Mouse (Mus musculus) liver, adult 2 months (tissue): ENCODE measurements around the gene Prkar2b. TPM values are rescaled to one million over a fixed set of nuclear protein-coding genes. Genes with fewer than 3 reads are reported as not detected.

Experiments used
- DNase-seq: peaks from one replicate; pipeline ENCODE4 v3.0.0-alpha.2; 2011; ENCODE audit warnings: low read depth, low spot score; ENCODE audit errors: extremely low read depth
- H3K27ac ChIP-seq: fragments of 200-500 bp; replicated peaks from 2 replicates; pipeline ENCODE4 v1.5.1; 2012; ENCODE audit warnings: low read depth, mild to moderate bottlenecking, control low read depth, inconsistent platforms, low read length; ENCODE audit not compliant: insufficient read depth
- H3K27me3 ChIP-seq: fragments of 200-500 bp; 2 replicates; pipeline ENCODE4 v1.6.1; 2012; ENCODE audit warnings: mild to moderate bottlenecking, moderate library complexity, low read length, inconsistent platforms; ENCODE audit not compliant: control insufficient read depth, insufficient read depth
- H3K36me3 ChIP-seq: fragments of 200-500 bp; 2 replicates; pipeline ENCODE4 v1.6.1; 2012; ENCODE audit warnings: low read length, inconsistent platforms; ENCODE audit not compliant: control insufficient read depth, insufficient read depth
- H3K4me1 ChIP-seq: fragments of 200-500 bp; 2 replicates; pipeline ENCODE4 v1.6.1; 2011; ENCODE audit warnings: low read length; ENCODE audit not compliant: control insufficient read depth, insufficient read depth
- H3K4me3 ChIP-seq: fragments of 200-500 bp; 2 replicates; pipeline ENCODE4 v1.5.1; 2011; ENCODE audit warnings: low read depth, mild to moderate bottlenecking, control low read depth, low read length, moderate library complexity; ENCODE audit not compliant: insufficient read depth
- H3K79me2 ChIP-seq: fragments of 200-500 bp; 2 replicates; pipeline ENCODE4 v1.6.1; 2012; ENCODE audit warnings: inconsistent platforms, mild to moderate bottlenecking, low read length, moderate library complexity; ENCODE audit not compliant: control insufficient read depth, insufficient read depth
- H3K9ac ChIP-seq: fragments of 200-500 bp; 2 replicates; pipeline ENCODE4 v1.6.1; 2012; ENCODE audit warnings: low read depth, mild to moderate bottlenecking, control low read depth, inconsistent platforms, low read length
- CTCF ChIP-seq: fragments of 200-500 bp; IDR thresholded peaks from 2 replicates; pipeline ENCODE4 v1.5.1; 2011; ENCODE audit warnings: low read depth, low read length, control low read depth
- POLR2A ChIP-seq: fragments of 200-500 bp; IDR thresholded peaks from 2 replicates; pipeline ENCODE4 v1.6.1; 2011; ENCODE audit warnings: low read length, control low read depth; ENCODE audit not compliant: insufficient read depth; ENCODE audit errors: extremely low read depth
- WGBS: fragments of 180-500 bp; shearing (Covaris S2); methylation state at CpG from one replicate; pipeline ENCODE4 v1.1.7; 2018; 5-methylcytosine and 5-hydroxymethylcytosine counted together
- polyA plus RNA-seq: library from polyadenylated mRNA; depleted of rRNA; stranded (reverse); fragments of >200 nt; gene quantifications from 2 replicates; pipeline ENCODE4 v1.2.3, GENCODE M21; 2012
- total RNA-seq: library from RNA; depleted of rRNA; stranded (reverse); fragments of >200 nt; gene quantifications from 2 replicates; pipeline ENCODE4 v1.2.3, GENCODE M21; 2014

The Prkar2b gene
- total and polyA plus RNA-seq, 2 experiments = 0.06 to 0.55 TPM

GRCm38 (mm10) chr12:32087339-32087738, 26.2 kb upstream of the Prkar2b start:
- H3K36me3 ChIP-seq = no peaks in the 10 kb centered on the region
- H3K4me3 ChIP-seq = no peak overlapping the region
- DNase-seq = no peak
- H3K4me1 ChIP-seq = no peaks in the 10 kb centered on the region
- H3K79me2 ChIP-seq = no peaks in the 10 kb centered on the region
- H3K27ac ChIP-seq = no peak overlapping the region
- TF ChIP-seq POLR2A = no peak
- TF ChIP-seq CTCF = no peak
- H3K9ac ChIP-seq = no peak overlapping the region
- 74% methylated on average over 8 of the region's 8 CpGs for WGBS
- no peaks in the 10 kb centered on the region for H3K27me3 ChIP-seq

GRCm38 (mm10) chr12:32086874-32087273, 25.8 kb upstream of the Prkar2b start:
- 81% methylated on average over 3 of the region's 3 CpGs for WGBS
- no peak overlapping the region for H3K9ac ChIP-seq
- no peak overlapping the region for H3K4me3 ChIP-seq
- no peak for DNase-seq
- no peak overlapping the region for H3K27ac ChIP-seq
- no peaks in the 10 kb centered on the region for H3K4me1 ChIP-seq
- no peaks in the 10 kb centered on the region for H3K79me2 ChIP-seq
- TF ChIP-seq POLR2A = no peak
- TF ChIP-seq CTCF = no peak
- no peaks in the 10 kb centered on the region for H3K27me3 ChIP-seq
- H3K36me3 ChIP-seq = no peaks in the 10 kb centered on the region

GRCm38 (mm10) chr12:32085856-32086255, 24.8 kb upstream of the Prkar2b start:
- no peaks in the 10 kb centered on the region for H3K36me3 ChIP-seq
- H3K9ac ChIP-seq = no peak overlapping the region
- no peak for TF ChIP-seq POLR2A
- no peak for TF ChIP-seq CTCF
- DNase-seq = no peak
- no peaks in the 10 kb centered on the region for H3K27me3 ChIP-seq
- H3K4me1 ChIP-seq = no peaks in the 10 kb centered on the region
- no peak overlapping the region for H3K27ac ChIP-seq
- no peaks in the 10 kb centered on the region for H3K79me2 ChIP-seq
- 88% methylated on average over 3 of the region's 3 CpGs for WGBS
- H3K4me3 ChIP-seq = no peak overlapping the region

- no peak overlapping the region for H3K9ac ChIP-seq
- TF ChIP-seq POLR2A = no peak
- no peaks in the 10 kb centered on the region for H3K79me2 ChIP-seq
- H3K4me3 ChIP-seq = no peak overlapping the region
- H3K4me1 ChIP-seq = no peaks in the 10 kb centered on the region
- DNase-seq = no peak
- H3K27me3 ChIP-seq = no peaks in the 10 kb centered on the region
- H3K27ac ChIP-seq = no peak overlapping the region
- H3K36me3 ChIP-seq = no peaks in the 10 kb centered on the region
Measured at GRCm38 (mm10) chr12:32085189-32085588, 24.1 kb upstream of the Prkar2b start.

- 63% methylated on average over 5 of the region's 5 CpGs for WGBS
- TF ChIP-seq POLR2A = no peak
- TF ChIP-seq CTCF = no peak
- no peak for DNase-seq
- Histone ChIP-seq H3K27me3 (no peaks in the 10 kb centered on the region), H3K9ac (no peak overlapping the region), H3K79me2 (no peaks in the 10 kb centered on the region), H3K4me1 (no peaks in the 10 kb centered on the region), H3K4me3 (no peak overlapping the region), H3K36me3 (no peaks in the 10 kb centered on the region), H3K27ac (no peak overlapping the region)
Measured at GRCm38 (mm10) chr12:32084601-32085000, 23.5 kb upstream of the Prkar2b start.

GRCm38 (mm10) chr12:32080692-32081091, 19.6 kb upstream of the Prkar2b start:
- no peak for DNase-seq
- TF ChIP-seq CTCF (no peak), POLR2A (no peak)
- H3K36me3 ChIP-seq = no peaks in the 10 kb centered on the region
- 91% methylated on average over 9 of the region's 9 CpGs for WGBS
- H3K27me3 ChIP-seq = peaks cover 2% of the 10 kb centered on the region; the same call in 1 of the 2 replicates
- no peak overlapping the region for H3K27ac ChIP-seq
- no peaks in the 10 kb centered on the region for H3K79me2 ChIP-seq
- no peak overlapping the region for H3K9ac ChIP-seq
- no peak overlapping the region for H3K4me3 ChIP-seq
- no peaks in the 10 kb centered on the region for H3K4me1 ChIP-seq
